Mouse (Mus musculus): ENCODE data around the gene Ttc39b.

DNA sequence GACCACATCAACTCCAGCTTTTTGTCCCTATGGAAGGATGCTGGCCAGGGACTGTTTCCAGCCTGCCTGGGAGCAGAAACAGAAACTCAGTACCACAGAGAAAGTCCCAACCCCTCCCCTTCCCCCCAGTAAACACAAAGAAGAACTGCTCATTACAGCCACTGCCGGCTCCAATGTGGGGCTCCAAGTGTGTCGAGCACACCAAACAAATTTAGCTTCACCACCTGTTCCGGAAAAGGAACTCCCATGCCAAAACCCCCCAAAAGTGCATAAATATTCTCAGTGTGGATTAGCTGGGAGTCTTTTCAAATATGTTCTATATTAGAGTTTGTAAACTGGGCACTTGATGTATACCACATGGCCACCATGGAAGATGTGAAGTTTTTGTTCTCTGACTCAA is 151.8 kb downstream of the Ttc39b start:
- TF ChIP-seq TAL1 (IDR thresholded peaks at IDR 0.05; ENCODE audit: low read length) (no peak), CTCF (IDR thresholded peaks at IDR 0.05 in 2 of 3, conservative IDR thresholded peaks at IDR 0.05 in 1 of 3; ENCODE audit: control insufficient read depth in 1 of 3, insufficient read depth in 1 of 3, low read depth in 2 of 3, low read length in 3 of 3, poor library complexity in 1 of 3, severe bottlenecking in 1 of 3) (no peak), MEF2A (IDR thresholded peaks at IDR 0.05; ENCODE audit: extremely low read depth, insufficient replicate concordance, low read depth, low read length, poor library complexity, severe bottlenecking) (no peak), EP300 (IDR thresholded peaks at IDR 0.05; ENCODE audit: low read depth in 1 of 2, low read length in 2 of 2) (no peak), BHLHE40 (IDR thresholded peaks at IDR 0.05; ENCODE audit: borderline replicate concordance, low read depth, low read length) (no peak), KAT2A (conservative IDR thresholded peaks at IDR 0.05; ENCODE audit: low read depth, low read length) (no peak), MXI1 (IDR thresholded peaks at IDR 0.05; ENCODE audit: low read depth, low read length) (no peak)
